Mouse (Mus musculus) MN1 (cell line): ENCODE data around the gene Stab1.

Source experiments
- DNase-seq: peaks from one replicate; pipeline ENCODE4 v3.0.0-alpha.2; 2016; ENCODE audit warnings: low spot score

Gene Stab1

GRCm38 (mm10) chr14:31194891-31195513, 26.6 kb upstream of the Stab1 start:
- DNase-seq = peak; percentile 72

GRCm38 (mm10) chr14:31194441-31194840, 26.0 kb upstream of the Stab1 start:
- DNase-seq = no peak

GRCm38 (mm10) chr14:31193791-31194190, 25.4 kb upstream of the Stab1 start:
- no peak for DNase-seq

- peak; percentile 51 for DNase-seq
Measured at GRCm38 (mm10) chr14:31191936-31192335, 23.5 kb upstream of the Stab1 start.

GRCm38 (mm10) chr14:31189348-31189747, 20.9 kb upstream of the Stab1 start:
- DNase-seq = no peak

- peak; percentile 46 for DNase-seq
Measured at GRCm38 (mm10) chr14:31188771-31189181, 20.3 kb upstream of the Stab1 start.

GRCm38 (mm10) chr14:31186656-31187055, 18.2 kb upstream of the Stab1 start:
- DNase-seq = peak; percentile 66

GRCm38 (mm10) chr14:31184195-31184594, 15.8 kb upstream of the Stab1 start:
- no peak for DNase-seq

GRCm38 (mm10) chr14:31183541-31183940, 15.1 kb upstream of the Stab1 start:
- no peak for DNase-seq

GRCm38 (mm10) chr14:31182786-31183290, 14.4 kb upstream of the Stab1 start:
- DNase-seq = no peak

- no peak for DNase-seq
Measured at GRCm38 (mm10) chr14:31181512-31181911, 13.1 kb upstream of the Stab1 start.

- peak; percentile 81 for DNase-seq
Measured at GRCm38 (mm10) chr14:31179677-31180365, 11.4 kb upstream of the Stab1 start.

- DNase-seq = no peak
Measured at GRCm38 (mm10) chr14:31177715-31178114, 9.3 kb upstream of the Stab1 start.

- no peak for DNase-seq
Measured at GRCm38 (mm10) chr14:31177287-31177686, 8.8 kb upstream of the Stab1 start.

- no peak for DNase-seq
Measured at GRCm38 (mm10) chr14:31173537-31173936, 5.1 kb upstream of the Stab1 start.

- DNase-seq = no peak
Measured at GRCm38 (mm10) chr14:31172781-31173455, 4.5 kb upstream of the Stab1 start.

GRCm38 (mm10) chr14:31171821-31172220, 3.4 kb upstream of the Stab1 start:
- DNase-seq = no peak

- DNase-seq = peak; percentile 38
Measured at GRCm38 (mm10) chr14:31171386-31171785, 2.9 kb upstream of the Stab1 start.

- no peak for DNase-seq
Measured at GRCm38 (mm10) chr14:31170963-31171362, 2.5 kb upstream of the Stab1 start.

GRCm38 (mm10) chr14:31169508-31169907, 1.1 kb upstream of the Stab1 start:
- no peak for DNase-seq

GRCm38 (mm10) chr14:31166827-31167226, 1.6 kb downstream of the Stab1 start:
- DNase-seq = no peak

GRCm38 (mm10) chr14:31165991-31166630, 2.3 kb downstream of the Stab1 start:
- DNase-seq = peak; percentile 48
